Mouse (Mus musculus) megakaryocyte, adult 5-6 weeks (primary cell): ENCODE results near the gene Ube4a. TPM values are rescaled to one million over a fixed set of nuclear protein-coding genes. Genes with fewer than 3 reads are reported as not detected.

Experiments used
- ATAC-seq: 2 replicates; pipeline ENCODE4 v1.8.0; 2016; ENCODE audit warnings: mild to moderate bottlenecking, inconsistent platforms; ENCODE audit not compliant: poor library complexity, severe bottlenecking
- total RNA-seq, 2 experiments: library from RNA; stranded (forward) in 1 of 2; stranded (reverse) in 1 of 2; fragments of 153-499, 151-499 nt in 1 of 2; fragments of 221-1000, 200-1000 nt in 1 of 2; gene quantifications; 2 replicates each; pipeline versions ENCODE4 v1.2.3 to v1.2.4; 2015 to 2017

Gene Ube4a
- total RNA-seq, 2 experiments from 2014 or later, result 30.3 to 43.0 TPM

DNA sequence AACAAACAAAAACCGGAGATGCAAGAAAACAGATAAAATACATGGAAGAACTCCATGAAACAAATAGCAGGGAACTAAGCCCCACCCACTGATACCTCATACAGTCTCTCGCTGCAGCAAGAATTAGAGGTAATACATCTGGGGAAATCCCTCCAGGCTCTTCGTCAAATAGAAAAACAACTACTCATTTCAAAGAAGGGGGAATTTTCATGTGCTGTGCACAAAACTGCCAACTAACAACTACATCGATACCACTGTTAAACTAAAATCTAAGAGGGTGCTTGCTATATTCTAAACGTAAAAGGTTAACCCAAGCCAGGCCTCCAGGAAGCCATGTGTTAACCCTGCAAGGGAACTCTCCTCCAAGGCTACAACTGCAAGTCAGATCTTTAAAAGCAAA lies 91.7 kb downstream of the Ube4a start:
- ATAC-seq, result no peak

Other genes starting within 250 kb of the Ube4a start
- gene Phldb1, start 230.4 kb downstream of the Ube4a start, total RNA-seq (2015), result 0.76 and 2.1 TPM in 2 replicates
- gene Phldb1, start 230.4 kb downstream of the Ube4a start, total RNA-seq (2017), result 2.0 and 2.6 TPM in 2 replicates
- gene Arcn1, start 197.8 kb downstream of the Ube4a start, total RNA-seq (2015), result 126 and 151 TPM in 2 replicates
- gene Arcn1, start 197.8 kb downstream of the Ube4a start, total RNA-seq (2017), result 165 and 172 TPM in 2 replicates
- 38.5 and 53.7 TPM in 2 replicates for gene Ift46, start 197.7 kb downstream of the Ube4a start, total RNA-seq (2015)
- 27.6 and 40.8 TPM in 2 replicates for gene Ift46, start 197.7 kb downstream of the Ube4a start, total RNA-seq (2017)
- gene Tmem25, start 166.3 kb downstream of the Ube4a start, total RNA-seq (2015), result 0.23 and 0.45 TPM in 2 replicates
- 0.16 and 0.51 TPM in 2 replicates for gene Tmem25, start 166.3 kb downstream of the Ube4a start, total RNA-seq (2017)
- gene Ttc36, start 162.5 kb downstream of the Ube4a start, total RNA-seq (2015), result 0.18 and 0.65 TPM in 2 replicates
- gene Ttc36, start 162.5 kb downstream of the Ube4a start, total RNA-seq (2017), result not detected in 2 replicates
- gene Kmt2a, start 84.3 kb downstream of the Ube4a start, total RNA-seq (2015), result 32.8 and 44.7 TPM in 2 replicates
- gene Kmt2a, start 84.3 kb downstream of the Ube4a start, total RNA-seq (2017), result 5.5 and 15.9 TPM in 2 replicates
- gene Atp5l, start 44.9 kb downstream of the Ube4a start, total RNA-seq (2015), result 490 and 523 TPM in 2 replicates
- 117 and 122 TPM in 2 replicates for gene Atp5l, start 44.9 kb downstream of the Ube4a start, total RNA-seq (2017)
- 6.2 and 11.0 TPM in 2 replicates for gene Cd3g, start 14.8 kb upstream of the Ube4a start, total RNA-seq (2015)
- 14.8 and 17.2 TPM in 2 replicates for gene Cd3g, start 14.8 kb upstream of the Ube4a start, total RNA-seq (2017)
- gene Cd3d, start 16.2 kb upstream of the Ube4a start, total RNA-seq (2015), result 2.3 and 6.8 TPM in 2 replicates
- gene Cd3d, start 16.2 kb upstream of the Ube4a start, total RNA-seq (2017), result 2.1 and 6.3 TPM in 2 replicates
- 3.5 and 5.8 TPM in 2 replicates for gene Cd3e, start 44.0 kb upstream of the Ube4a start, total RNA-seq (2015)
- gene Cd3e, start 44.0 kb upstream of the Ube4a start, total RNA-seq (2017), result 0.73 and 4.1 TPM in 2 replicates
- gene Mpzl2, start 74.2 kb upstream of the Ube4a start, total RNA-seq (2015), result not detected in 2 replicates
- gene Mpzl2, start 74.2 kb upstream of the Ube4a start, total RNA-seq (2017), result 0.04 TPM in 1 of 2 replicates, not detected in the other
- gene Mpzl3, start 89.6 kb upstream of the Ube4a start, total RNA-seq (2015), result 2.0 and 2.5 TPM in 2 replicates
- gene Mpzl3, start 89.6 kb upstream of the Ube4a start, total RNA-seq (2017), result 2.9 and 3.8 TPM in 2 replicates
- 11.7 and 13.9 TPM in 2 replicates for gene Jaml, start 113.6 kb upstream of the Ube4a start, total RNA-seq (2015)
- gene Jaml, start 113.6 kb upstream of the Ube4a start, total RNA-seq (2017), result 25.1 and 27.0 TPM in 2 replicates
- 0.42 and 0.78 TPM in 2 replicates for gene Scn2b, start 152.2 kb upstream of the Ube4a start, total RNA-seq (2015)
- gene Scn2b, start 152.2 kb upstream of the Ube4a start, total RNA-seq (2017), result 0.95 and 0.98 TPM in 2 replicates
- not detected in 2 replicates for gene Scn4b, start 172.8 kb upstream of the Ube4a start, total RNA-seq (2015)
- 0.04 TPM in 1 of 2 replicates, not detected in the other for gene Scn4b, start 172.8 kb upstream of the Ube4a start, total RNA-seq (2017)
- not detected in 2 replicates for gene BC049352, start 216.4 kb upstream of the Ube4a start, total RNA-seq (2015)
- not detected in 2 replicates for gene BC049352, start 216.4 kb upstream of the Ube4a start, total RNA-seq (2017)
- 0.34 TPM in 1 of 2 replicates, not detected in the other for gene Tmprss4, start 238.5 kb upstream of the Ube4a start, total RNA-seq (2015)
- gene Tmprss4, start 238.5 kb upstream of the Ube4a start, total RNA-seq (2017), result 0.07 TPM in 1 of 2 replicates, not detected in the other